Mouse (Mus musculus): ENCODE data around the gene Zfp101. TPM values are rescaled to one million over a fixed set of nuclear protein-coding genes. Genes with fewer than 3 reads are reported as not detected.
A peak's percentile ranks its signal among the peaks of the same experiment; 100 is the strongest.

The Zfp101 gene
- 5.9 TPM for polyA plus RNA-seq (2021)

DNA sequence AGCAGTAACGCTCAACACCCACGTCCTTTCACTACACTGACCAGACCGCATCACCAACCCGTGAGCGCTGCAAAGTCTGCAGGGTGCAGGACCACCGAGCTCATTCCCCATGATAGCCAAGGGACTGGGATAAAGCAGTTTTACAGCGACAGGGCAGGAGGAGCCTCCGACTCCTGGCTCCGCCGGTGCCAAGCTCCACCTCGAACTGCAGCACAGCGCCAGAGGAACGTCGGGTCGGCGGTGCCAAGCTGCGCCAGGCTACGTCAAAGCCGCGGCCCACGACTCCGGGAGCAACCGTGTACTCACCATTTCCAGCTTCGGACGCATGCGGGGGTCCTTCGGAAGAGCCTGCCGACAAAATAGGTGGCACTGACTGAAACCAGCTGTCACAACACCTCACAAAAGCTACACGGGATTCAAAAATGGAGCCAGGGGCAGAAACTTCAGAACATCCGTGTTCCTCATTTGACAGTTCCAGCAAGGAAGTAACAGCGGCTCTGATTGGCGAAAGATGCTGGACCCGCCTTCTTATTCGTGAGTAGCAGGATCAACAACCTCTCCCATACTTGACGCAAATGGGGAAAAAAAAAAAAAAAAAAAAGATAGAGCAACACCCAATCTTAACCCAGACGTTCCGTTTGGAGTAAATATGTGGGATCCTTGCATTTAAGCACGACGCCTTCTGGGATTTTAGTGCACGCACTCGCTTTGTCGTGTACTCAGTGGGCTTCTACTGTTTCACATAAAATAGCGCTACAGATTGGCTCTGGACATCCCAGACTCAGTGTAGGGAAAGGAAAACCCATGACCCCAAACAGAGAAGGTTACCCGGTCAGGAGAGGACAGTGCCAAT is at the start of gene Zfp101:
TSS of gene Zfp101 (minus strand) at position 460 of the 853 bp plus-strand sequence.
- peak; percentile 99 for ATAC-seq
- in situ Hi-C loops (cut with MboI; ENCODE audit: low pct_unique_long_range_greater_than_20kb) = no loop called here
- DNase-seq (ENCODE audit: low read depth, low spot score) = peak; percentile 73
- TF ChIP-seq CTCF (IDR thresholded peaks at IDR 0.05) = no peak
- peaks cover 14% of the 10 kb centered on the region for H3K27me3 ChIP-seq
- CTCF ChIA-PET = no interaction called here
- POLR2A ChIA-PET = interaction anchor here (0.7 kb wide), 1 partner anchor 1391 kb away, joined by 11 read pairs; no protein-coding TSS in a partner anchor

DNA sequence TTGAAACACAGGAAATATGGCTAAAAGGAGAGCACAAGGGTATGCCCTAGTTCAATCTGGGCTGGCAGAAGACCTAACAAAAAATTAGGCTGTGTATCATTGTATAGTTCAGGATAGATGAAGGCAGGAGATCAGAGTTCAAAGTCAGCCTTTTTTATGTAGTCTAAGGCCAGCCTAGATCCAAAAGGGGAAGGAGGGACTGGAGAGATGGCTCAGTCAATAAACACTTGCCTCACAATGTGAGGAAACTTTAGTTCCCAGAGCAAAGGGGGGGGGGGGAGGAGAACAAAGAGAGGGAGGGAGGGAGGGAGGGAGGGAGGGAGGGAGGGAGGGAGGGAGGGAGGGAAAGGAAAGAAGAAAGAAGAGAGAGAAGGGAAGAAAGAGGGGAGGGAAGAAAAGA is 46.7 kb upstream of the Zfp101 start:
- ChIA-PET CTCF (no interaction called here), POLR2A (no interaction called here)
- no peak for ATAC-seq
- DNase-seq (ENCODE audit: low read depth, low spot score) = no peak
- in situ Hi-C loops (cut with MboI; ENCODE audit: low pct_unique_long_range_greater_than_20kb) = loop anchor here (5.0 kb wide), 2 partner anchors 96 to 386 kb away; no protein-coding TSS in a partner anchor
- H3K27me3 ChIP-seq = peaks cover 8% of the 10 kb centered on the region
- TF ChIP-seq CTCF (IDR thresholded peaks at IDR 0.05) = no peak

DNA sequence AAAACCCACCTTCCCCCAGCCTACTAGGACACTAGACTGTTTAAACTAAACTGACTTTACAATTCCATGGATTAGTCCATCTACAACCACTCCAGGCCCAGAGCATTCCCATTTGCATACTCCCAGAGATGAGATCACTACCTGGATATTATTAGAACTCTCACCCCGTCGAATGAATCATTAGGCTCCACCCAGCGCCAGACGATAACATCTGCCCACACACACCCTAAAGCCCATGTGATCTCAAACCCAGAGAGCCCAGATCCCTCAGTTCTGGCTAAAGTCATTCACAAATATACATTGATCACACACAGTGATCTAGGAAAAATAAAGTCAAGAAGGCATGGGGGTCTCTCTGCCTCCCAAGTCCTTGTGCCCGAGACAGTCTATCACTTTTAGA is 45.5 kb upstream of the Zfp101 start:
- in situ Hi-C loops (cut with MboI; ENCODE audit: low pct_unique_long_range_greater_than_20kb) = loop anchor here (5.0 kb wide), 2 partner anchors 97 to 387 kb away; no protein-coding TSS in a partner anchor
- H3K27me3 ChIP-seq = peaks cover 9% of the 10 kb centered on the region
- ATAC-seq = no peak
- ChIA-PET CTCF (no interaction called here), POLR2A (no interaction called here)
- DNase-seq (ENCODE audit: low read depth, low spot score) = no peak
- TF ChIP-seq CTCF (IDR thresholded peaks at IDR 0.05) = no peak

DNA sequence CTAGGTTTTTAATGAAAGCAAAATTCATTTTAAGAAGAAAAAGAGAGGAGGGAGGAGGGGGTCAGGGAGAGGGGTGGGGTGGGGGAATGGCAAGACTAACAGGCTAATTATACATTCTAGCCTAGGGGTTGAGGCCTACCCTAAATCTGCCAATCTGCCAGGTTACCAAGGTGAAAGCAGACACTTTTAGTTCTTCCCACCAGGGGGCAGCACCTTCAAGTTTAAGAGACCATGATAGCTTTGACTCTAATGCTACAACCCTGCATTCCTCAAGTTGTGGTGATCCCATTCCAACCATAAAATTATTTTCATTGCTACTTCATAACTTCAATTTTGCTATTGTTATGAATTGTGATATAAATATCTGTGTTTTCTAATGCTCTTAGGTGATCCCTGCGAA is 44.7 kb upstream of the Zfp101 start:
- ATAC-seq = peak; percentile 67
- in situ Hi-C loops (cut with MboI; ENCODE audit: low pct_unique_long_range_greater_than_20kb) = no loop called here
- peaks cover 13% of the 10 kb centered on the region for H3K27me3 ChIP-seq
- ChIA-PET CTCF (interaction anchor here (1.0 kb wide), 1 partner anchor 100 kb away, joined by 3 read pairs; no protein-coding TSS in a partner anchor), POLR2A (no interaction called here)
- peak; percentile 72 for TF ChIP-seq CTCF (IDR thresholded peaks at IDR 0.05)
- peak; percentile 17 for DNase-seq (ENCODE audit: low read depth, low spot score)

DNA sequence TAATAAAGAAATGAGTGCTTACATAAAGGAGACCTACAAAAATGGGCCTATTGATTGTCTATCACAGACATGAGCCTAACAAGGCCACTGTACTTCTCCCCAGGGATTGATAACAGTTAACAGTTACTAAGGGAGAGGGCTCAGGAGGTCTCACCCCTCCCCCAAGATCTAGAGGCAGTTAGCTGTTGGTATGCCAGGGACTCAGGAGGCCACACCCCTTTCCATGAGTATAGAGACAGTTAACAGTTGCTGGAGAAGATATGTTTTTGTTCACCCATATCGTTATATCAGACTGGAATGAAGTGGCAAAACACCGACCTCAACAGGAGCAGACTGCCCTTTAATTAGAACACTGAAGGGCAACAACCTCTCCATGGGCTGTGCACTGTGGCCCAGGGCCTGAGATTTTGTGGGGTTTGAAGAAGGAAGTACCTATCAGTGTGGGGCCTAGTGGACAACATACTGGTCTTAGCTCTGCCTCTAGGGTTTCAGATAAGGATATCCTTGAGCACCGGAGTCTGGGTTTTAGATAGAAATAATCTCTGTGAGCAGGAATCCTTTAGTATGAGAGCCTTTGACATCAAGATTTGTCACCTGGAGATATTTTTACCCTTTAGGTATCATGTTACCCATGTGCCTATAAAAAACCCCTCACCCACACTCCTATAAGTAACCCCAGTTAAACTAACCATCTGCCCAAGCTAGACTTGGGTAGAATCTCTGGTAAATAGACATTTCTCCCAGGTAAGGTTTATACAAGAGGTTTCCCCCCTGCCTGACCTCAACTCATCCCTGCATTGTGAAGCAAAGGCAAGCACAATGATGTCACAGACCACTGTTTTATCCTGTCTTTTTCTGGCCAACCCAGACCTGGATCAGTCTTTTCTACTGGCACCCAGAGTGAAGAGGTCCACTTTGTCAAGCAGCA is 37.8 kb upstream of the Zfp101 start, which contains the start of gene Actl9:
TSS of gene Actl9 (plus strand) at position 878 of the 928 bp plus-strand sequence.
- POLR2A ChIA-PET = no interaction called here

DNA sequence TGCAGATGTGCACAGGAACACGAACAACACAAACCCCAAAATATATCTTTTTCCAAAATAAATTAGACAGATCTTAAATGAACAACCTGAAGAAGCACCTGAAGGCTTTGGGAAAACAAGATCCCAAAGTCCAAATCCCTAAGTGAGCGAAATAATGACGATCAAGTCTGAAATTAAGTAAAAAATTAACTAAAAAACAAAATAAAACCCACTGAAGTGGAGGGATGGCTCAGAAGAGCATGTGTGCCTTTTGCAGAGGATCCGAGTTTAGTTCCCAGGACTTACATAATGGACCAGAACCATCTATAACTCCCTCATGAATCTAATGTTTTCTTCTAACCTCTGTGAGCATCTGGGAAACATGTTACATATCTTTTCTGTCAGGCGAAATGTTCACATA is 2.2 kb downstream of the Zfp101 start:
- DNase-seq (ENCODE audit: low read depth, low spot score) (no peak), ATAC-seq (no peak)
- no peak for TF ChIP-seq CTCF (IDR thresholded peaks at IDR 0.05)
- peaks cover under 1% of the 10 kb centered on the region for H3K27me3 ChIP-seq
- in situ Hi-C loops (cut with MboI; ENCODE audit: low pct_unique_long_range_greater_than_20kb) = no loop called here
- ChIA-PET POLR2A (no interaction called here), CTCF (no interaction called here)

More for the DNA sequence above, 37.8 kb upstream of the Zfp101 start, which contains the start of gene Actl9:
- in situ Hi-C loops (cut with MboI; ENCODE audit: low pct_unique_long_range_greater_than_20kb) = no loop called here
- DNase-seq (ENCODE audit: low read depth, low spot score) = no peak
- peaks cover 14% of the 10 kb centered on the region for H3K27me3 ChIP-seq
- no peak for TF ChIP-seq CTCF (IDR thresholded peaks at IDR 0.05)
- CTCF ChIA-PET = no interaction called here
- no peak for ATAC-seq

DNA sequence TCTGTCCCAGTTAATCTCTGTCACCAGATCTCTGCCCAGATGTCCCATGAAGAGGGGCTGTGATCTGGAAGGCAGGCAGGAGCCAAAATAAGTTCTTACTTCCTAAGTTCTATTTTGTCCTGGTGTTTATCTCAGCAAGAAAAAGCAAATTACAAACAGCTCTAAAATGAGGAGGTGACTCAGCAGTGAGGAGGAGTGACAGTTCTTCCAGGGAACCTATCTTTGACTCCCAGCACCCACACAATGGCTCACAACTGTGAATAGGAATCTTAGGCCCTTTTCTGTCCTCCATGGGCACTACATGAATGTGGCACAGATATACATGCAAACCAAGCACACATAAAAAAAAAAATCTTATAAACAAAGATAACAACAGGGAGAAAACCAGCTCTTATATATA is 8.7 kb downstream of the Zfp101 start:
- ATAC-seq = no peak
- H3K27me3 ChIP-seq = no peaks in the 10 kb centered on the region
- no peak for TF ChIP-seq CTCF (IDR thresholded peaks at IDR 0.05)
- no peak for DNase-seq (ENCODE audit: low read depth, low spot score)
- in situ Hi-C loops (cut with MboI; ENCODE audit: low pct_unique_long_range_greater_than_20kb) = no loop called here
- ChIA-PET CTCF (interaction anchor here (0.7 kb wide), 1 partner anchor 36 kb away, joined by 3 read pairs; no protein-coding TSS in a partner anchor), POLR2A (no interaction called here)

DNA sequence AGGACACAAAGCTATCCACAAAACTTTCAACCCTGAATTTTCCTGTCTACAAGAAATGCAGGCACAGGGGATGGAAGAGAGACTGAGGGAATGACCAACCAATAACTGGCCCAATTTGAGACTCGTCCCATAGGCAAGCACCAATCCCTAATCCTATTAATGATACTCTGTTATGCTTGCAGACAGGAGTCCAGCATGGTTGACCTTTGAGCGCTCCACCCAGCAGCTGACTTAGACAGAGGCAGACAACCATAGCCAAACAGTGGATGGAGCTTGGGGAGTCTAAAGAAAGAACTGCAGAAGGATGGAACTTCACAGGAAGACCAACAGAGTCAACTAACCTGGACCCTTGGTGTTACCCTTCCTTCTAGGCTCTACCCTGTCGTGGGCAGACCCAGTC is 21.6 kb downstream of the Zfp101 start:
- ChIA-PET CTCF (no interaction called here), POLR2A (no interaction called here)
- TF ChIP-seq CTCF (IDR thresholded peaks at IDR 0.05) = no peak
- DNase-seq (ENCODE audit: low read depth, low spot score) = no peak
- ATAC-seq = no peak
- in situ Hi-C loops (cut with MboI; ENCODE audit: low pct_unique_long_range_greater_than_20kb) = no loop called here
- no peaks in the 10 kb centered on the region for H3K27me3 ChIP-seq

DNA sequence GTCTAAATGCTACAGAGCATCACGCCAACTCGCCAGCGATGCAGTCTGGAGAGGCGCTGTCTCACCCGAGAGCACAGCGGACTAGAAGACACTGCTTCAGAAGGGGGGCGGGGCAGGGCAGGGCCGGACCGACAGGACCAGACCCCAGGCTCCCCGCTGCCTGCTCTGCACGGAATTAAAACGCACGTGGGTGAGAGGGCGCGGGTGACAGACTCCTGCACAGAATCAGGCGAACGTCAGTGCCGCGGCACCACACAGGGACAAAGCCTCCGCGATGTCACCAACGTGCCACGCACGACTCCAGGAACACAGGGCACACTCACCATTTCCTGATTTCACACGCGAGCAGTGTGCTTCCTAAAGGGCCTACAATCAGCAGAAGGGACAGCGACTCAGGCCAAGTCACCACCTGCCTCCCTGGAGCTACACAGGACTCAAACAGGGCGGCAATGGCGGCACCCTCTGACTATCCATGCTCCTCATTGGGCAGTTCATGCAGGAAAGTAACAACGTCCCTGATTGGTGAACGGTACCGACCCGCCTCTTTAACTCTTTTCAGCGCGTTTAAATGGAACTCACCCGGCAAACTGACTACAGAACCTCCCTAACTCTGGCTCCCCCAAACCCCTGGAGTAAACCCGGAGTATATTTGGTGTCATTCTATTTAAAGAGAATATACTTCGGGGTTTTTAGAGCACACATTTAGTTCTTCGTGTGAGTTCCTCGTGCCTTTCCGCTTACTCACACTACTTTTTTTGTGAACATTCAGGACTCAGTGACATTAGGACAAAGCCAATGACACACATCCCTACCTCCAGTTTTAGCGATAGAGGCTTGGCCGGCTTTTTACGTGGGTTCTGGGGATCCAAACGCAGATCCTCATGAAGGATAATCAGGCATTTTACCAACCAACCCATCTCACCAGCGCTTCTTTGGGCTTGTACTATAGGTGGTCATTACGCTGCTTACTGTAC is 35.7 kb downstream of the Zfp101 start, which contains the start of gene Zfp81:
TSS of gene Zfp81 (minus strand) at position 468 of the 974 bp plus-strand sequence.
- ATAC-seq (peak; percentile 100), DNase-seq (ENCODE audit: low read depth, low spot score) (no peak)
- in situ Hi-C loops (cut with MboI; ENCODE audit: low pct_unique_long_range_greater_than_20kb) = no loop called here
- ChIA-PET POLR2A (no interaction called here), CTCF (no interaction called here)
- TF ChIP-seq CTCF (IDR thresholded peaks at IDR 0.05) = no peak
- H3K27me3 ChIP-seq = no peaks in the 10 kb centered on the region

DNA sequence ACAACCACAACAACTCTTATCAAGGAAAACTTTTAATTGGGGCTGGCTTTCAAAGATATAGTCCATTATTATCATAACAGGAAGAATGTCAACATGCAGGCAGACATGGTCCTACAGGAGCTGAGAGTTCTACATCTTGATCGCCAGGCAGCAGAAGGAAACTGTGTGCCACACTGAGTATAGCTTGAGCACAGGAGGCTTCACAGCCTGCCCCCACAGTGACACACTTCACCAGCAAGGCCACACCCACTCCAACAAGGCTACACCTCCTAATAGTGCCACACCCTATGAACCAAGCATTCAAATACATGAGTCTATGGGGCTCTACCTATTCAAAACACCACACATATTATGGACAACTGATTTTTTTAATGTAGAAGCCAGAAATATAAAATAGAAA is 41.5 kb downstream of the Zfp101 start:
- in situ Hi-C loops (cut with MboI; ENCODE audit: low pct_unique_long_range_greater_than_20kb) = no loop called here
- CTCF ChIA-PET = no interaction called here
- no peak for DNase-seq (ENCODE audit: low read depth, low spot score)
- H3K27me3 ChIP-seq = no peaks in the 10 kb centered on the region
- no peak for TF ChIP-seq CTCF (IDR thresholded peaks at IDR 0.05)
- ATAC-seq = no peak
- POLR2A ChIA-PET = no interaction called here

Other genes starting within 250 kb of the Zfp101 start
- not detected for gene Olfr55, start 226.2 kb downstream of the Zfp101 start, polyA plus RNA-seq (2021)
- not detected for gene Olfr239, start 203.3 kb downstream of the Zfp101 start, polyA plus RNA-seq (2021)
- not detected for gene Olfr1564, start 173.0 kb downstream of the Zfp101 start, polyA plus RNA-seq (2021)
- 8.2 TPM for gene Zfp955a, start 139.5 kb downstream of the Zfp101 start, polyA plus RNA-seq (2021)
- gene Olfr63, start 130.0 kb downstream of the Zfp101 start, polyA plus RNA-seq (2021) = 0.01 TPM
- 9.7 TPM for gene Zfp955b, start 105.1 kb downstream of the Zfp101 start, polyA plus RNA-seq (2021)
- gene Zfp81, start 35.8 kb downstream of the Zfp101 start, polyA plus RNA-seq (2021) = 7.5 TPM
- not detected for gene Actl9, start 38.3 kb upstream of the Zfp101 start, polyA plus RNA-seq (2021)
- gene Adamts10, start 129.6 kb upstream of the Zfp101 start, polyA plus RNA-seq (2021) = 15.4 TPM
- not detected for gene Myo1f, start 161.1 kb upstream of the Zfp101 start, polyA plus RNA-seq (2021)
- 33.0 TPM for gene Zfp414, start 234.4 kb upstream of the Zfp101 start, polyA plus RNA-seq (2021)
- 0.56 TPM for gene Pram1, start 243.4 kb upstream of the Zfp101 start, polyA plus RNA-seq (2021)

Data from Patski (cell line).